Mouse (Mus musculus) right cerebral cortex, adult 18-20 months (tissue): ENCODE data around the gene Arid2.
A peak's percentile ranks its signal among the peaks of the same experiment; 100 is the strongest.

Experiments
- DNase-seq: peaks from one replicate; pipeline ENCODE4 v3.0.0; 2022; ENCODE audit warnings: mixed read lengths

Gene Arid2

DNA sequence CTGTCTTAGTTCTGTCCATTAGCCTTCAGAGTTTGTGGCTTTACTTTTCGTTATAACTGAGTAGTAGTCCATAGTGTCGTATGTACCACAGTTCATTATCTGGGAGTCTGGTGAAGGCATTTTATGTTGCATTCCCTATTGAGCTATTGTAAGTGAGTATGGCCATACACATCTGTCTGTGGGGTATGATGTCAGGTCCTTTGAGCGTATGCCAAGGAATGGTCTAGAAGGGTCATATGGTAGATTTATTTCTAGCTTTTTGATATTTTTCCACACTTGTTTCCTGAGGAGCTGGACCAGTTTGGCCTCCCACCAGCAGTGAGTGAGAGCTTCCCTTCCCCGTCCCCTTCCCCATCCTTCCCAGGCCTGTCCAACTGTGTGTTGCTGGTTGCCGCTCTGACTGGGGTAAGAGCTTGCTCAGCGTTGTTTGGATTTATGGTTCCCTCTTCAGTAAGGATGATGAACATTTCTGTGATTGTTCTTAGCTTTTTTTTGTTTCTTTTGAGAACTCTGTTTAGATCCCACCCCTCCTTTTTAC is 58.1 kb downstream of the Arid2 start:
- DNase-seq, result no peak

DNA sequence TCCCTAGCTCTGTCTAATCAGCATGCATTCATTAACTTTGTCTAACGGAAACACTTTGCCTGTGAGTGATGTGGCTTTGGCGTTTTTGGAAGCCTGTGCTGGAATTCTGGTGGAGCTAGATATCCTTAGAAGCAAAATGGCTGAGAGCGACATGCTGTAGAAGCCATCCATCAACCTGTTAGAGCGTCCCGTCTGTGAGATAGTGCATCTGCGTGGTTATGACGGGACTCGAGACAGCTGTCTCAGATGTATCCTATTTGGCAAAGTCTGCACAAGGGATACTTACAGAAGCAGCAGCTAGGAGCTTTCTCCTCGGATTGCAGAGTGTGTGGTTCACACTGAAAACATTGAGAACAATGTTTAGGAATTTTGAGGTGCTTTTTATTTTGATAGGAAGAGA is 64.1 kb downstream of the Arid2 start:
- DNase-seq, result no peak

DNA sequence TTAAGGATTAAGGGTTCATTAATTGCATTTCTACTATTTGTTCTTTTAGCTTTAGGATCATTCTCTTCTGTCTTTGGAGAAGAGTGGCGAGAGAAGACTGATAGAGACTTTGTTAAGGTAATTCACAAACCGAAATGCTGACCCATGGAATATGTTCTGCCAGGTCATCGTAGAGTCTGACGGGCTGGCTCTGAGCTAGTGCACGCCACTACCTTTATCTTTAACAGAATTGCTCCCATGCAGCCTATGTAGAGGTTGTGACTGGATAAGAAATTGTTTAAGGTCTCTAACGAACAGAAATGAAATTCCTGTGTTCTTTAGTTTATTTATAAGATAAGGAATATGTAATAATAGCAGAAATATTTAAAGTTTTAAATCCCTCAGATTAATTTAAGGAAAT is 71.6 kb downstream of the Arid2 start:
- no peak for DNase-seq

DNA sequence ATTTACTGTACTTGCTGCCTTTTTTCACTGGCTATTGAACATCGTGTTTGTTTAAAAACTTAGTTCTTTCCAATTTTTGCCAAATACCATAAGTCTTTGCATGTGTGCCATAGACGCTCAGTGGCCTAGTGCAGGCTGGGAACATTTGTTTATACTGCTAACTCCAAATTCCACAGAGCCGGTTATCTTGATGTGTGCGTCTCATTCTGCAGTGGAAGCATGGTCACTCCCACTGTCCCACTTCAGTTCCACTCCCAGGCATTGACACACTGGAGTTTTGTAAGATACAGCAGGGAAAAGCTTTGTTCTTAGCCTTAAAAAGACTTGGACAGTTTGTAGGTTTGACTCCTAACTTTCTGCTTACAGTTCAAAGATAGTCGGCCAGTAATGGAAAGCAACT is 73.3 kb downstream of the Arid2 start:
- no peak for DNase-seq

DNA sequence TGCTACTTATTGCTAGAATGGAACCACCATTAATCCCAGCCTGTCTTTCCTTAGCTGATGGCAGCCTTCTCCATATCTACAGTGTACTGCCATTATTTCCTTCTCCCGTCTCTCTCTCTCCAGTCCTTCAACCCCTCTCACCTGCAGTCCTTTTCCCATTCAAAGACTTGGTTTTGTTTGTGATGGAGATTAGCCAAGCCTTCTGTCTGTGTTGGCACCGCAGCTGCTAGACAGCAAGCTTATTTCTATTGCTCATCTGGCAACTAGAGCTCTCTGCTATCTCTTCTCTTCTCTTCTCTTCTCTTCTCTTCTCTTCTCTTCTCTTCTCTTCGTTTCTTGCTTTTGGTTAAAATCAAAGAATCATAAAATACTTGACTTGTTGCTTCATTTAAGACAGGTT is 78.0 kb downstream of the Arid2 start:
- no peak for DNase-seq

DNA sequence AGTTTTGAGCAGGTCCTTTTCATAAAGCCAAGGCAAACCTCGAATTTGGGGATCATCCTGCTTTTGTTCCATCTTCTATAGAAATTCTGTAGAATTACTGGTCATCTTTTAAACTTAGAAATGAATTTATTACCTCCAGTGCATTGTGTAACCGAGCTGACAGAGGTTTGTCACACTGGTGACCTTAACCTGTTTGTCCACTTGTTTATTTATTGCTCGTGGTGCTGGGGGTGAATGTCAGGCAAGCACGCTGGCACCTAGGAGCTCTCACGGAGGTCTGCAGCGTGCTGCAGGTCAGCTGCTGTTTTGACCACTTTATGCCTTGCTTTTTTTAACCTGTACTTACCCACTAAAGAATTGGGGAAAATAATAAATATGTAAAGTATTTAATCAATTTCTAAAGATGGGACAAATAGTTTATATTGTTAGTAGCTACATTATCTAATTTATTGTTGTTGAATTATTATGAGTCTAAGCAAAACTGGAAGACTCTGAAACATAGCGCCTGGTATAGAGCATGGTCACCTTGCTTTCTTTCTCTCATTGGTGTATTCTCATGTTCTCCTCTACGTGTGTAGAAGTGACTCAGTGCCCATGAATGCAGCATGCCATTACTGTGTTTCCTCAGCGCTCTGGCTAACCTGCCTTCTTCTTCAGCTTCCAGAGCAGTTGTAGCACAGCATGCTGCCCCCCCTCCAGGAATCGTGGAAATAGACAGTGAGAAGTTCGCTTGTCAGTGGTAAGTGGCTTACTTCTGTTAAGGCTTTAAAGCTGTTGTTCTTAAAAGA is 79.1 kb downstream of the Arid2 start:
- DNase-seq, result no peak

DNA sequence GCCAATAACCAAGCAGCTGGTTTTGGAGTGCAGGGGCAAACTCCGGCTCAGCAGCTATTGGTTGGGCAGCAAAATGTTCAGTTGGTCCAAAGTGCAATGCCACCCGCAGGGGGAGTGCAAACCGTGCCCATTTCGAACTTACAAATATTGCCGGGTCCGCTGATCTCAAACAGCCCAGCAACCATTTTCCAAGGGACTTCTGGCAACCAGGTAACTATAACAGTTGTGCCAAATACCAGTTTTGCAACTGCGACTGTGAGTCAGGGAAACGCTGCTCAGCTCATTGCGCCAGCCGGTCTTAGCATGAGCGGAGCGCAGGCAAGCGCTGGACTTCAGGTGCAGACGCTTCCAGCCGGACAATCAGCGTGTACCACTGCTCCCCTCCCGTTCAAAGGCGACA is 84.0 kb downstream of the Arid2 start:
- DNase-seq, result no peak

DNA sequence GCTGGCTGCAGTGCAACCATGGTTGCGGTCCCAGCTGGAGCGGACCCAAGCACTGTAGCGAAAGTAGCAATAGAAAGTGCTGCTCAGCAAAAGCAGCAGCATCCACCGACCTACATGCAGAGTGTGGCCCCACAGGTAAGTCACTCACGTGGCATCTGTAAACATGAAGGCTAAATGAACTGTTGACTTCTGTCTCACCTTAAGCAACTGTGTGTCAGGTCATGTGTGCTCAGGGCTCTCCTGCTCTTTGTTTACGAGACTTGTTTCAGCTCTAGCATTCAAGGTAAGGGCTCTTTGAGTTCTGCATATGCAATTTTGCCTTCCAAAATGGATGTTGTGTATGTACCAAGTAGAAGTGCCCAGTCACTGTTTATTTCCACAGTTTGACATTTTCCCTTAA is 85.3 kb downstream of the Arid2 start:
- DNase-seq, result no peak

DNA sequence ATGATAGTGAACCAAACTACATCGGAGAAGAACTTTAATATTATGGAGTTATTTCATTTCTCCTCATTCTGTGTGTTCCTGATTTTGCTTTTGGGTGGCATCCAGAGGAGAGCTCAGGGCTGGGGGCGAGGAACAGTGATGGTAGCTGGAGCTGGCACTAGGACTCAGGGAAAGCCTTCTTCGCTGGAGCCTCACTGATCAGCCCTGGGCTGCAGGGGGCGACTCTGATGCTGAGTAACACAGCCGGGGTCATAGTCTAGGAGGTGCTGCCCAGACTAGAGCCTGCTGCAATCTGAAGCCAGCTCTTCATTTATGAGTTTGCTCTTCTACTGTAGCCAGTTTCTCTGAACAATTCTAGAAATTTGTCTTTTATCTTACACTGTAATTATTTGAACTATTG is 85.8 kb downstream of the Arid2 start:
- no peak for DNase-seq

DNA sequence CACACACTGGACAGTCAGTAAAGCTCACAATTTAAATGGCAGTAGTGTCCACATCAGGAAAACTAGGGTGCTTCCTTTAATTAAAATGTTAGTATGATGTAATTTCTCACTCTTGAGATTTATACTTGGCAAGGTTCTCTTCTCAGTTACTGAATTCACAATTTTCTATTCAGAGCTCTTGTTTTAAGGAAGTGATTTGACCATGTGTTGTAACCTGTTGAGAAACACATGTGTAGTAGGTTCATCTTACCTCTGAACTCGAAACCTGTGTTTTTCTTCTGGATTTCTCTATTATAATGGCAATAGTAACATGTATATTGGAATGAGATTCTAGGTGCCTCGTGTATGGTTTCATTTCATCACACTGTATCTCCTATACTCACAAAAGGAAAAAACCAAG is 88.9 kb downstream of the Arid2 start:
- no peak for DNase-seq

DNA sequence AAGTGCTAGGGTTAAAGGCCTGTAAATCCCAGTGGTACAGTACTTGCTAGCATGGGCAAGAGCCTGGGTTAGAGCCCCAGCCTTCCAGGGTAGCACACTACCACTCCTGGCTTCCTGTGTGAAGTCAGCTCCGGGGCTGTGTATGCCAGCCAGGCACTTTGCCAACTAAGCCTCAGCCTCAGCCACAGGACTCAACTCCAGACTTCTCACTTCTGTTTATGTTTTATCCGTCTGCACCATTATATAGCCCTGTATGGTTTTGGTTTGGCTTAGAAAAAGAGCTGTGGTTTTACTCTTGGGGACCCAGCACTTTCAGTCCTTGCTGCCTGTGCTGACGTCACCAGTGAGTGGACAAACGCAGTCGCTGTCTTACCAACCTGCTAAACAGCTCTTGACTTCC is 89.9 kb downstream of the Arid2 start:
- no peak for DNase-seq

DNA sequence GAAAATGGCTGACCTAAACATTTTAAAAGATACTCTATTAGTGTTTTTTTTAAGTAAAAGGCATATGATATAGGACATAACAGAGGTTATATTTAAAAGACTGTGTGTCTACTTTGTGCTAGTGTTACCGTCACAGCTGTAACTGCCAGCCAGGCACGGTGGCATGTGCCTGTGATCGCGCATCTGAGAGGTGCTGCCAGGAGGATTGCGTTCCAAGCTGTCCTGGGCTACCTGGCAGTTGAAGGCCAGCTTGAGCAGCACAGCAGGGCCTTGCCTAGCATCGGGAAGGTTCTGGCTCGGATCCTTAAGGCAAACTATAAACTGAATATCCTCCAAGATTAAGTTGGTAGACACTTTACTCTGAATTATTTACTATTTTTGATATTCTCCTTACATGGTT is 90.4 kb downstream of the Arid2 start:
- DNase-seq, result no peak

DNA sequence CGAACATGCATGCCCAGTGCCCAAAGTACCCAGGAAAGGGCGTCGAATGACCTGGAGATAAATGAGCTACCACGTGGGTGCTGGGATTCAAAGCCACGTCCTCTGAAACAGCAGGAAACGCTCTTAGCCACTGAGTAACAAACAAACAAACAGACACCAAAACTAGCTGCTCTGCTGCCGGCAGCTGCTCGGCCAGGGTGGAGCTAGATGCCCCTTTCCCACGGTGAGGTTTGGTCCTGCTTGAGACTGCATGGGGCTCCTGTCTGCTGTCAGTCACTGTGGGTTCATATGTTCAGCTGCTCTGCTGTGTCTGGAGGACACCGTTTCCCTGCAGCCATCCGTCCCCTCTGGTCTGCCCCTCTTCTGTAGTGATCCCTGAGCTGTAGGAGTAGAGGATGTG is 94.9 kb downstream of the Arid2 start:
- DNase-seq, result no peak

DNA sequence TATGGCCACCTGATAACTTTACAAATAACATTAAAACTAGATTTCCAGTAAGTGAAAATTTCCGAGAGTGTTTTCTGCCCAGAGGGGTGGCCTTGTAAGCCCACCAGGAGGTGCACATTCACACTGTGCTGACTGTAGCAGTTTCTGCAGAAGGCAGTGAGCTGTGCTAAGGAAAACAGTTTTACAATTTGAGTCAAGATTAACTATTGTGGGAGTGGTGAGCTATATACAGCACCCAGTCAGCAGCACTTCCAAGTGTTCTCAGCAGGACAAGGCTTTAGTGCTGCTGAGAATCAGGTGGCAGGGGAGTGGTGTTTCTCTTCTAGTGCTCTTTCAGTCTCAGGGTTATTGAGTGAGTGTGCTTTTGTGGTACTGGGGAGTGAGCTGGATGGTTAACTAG is 101.2 kb downstream of the Arid2 start:
- no peak for DNase-seq

DNA sequence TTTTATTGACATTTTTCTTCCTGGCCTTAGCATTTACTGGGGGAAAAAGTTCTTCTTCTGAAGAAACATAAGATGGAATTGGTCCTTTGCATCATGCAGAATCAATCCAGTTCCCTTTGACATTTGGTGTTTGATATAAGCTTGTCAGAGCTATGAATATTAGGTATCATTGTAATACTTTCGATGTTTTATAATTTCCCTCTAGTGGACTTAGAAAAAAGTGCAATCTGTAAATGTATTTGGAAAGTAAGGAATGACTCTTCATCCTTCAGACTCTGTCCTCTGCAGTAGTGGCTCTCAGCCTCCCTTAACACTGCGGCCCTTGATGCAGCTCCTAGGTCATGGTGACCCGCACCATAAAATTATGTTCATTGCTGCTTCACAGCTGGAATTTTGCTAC is 105.6 kb downstream of the Arid2 start:
- DNase-seq, result no peak

DNA sequence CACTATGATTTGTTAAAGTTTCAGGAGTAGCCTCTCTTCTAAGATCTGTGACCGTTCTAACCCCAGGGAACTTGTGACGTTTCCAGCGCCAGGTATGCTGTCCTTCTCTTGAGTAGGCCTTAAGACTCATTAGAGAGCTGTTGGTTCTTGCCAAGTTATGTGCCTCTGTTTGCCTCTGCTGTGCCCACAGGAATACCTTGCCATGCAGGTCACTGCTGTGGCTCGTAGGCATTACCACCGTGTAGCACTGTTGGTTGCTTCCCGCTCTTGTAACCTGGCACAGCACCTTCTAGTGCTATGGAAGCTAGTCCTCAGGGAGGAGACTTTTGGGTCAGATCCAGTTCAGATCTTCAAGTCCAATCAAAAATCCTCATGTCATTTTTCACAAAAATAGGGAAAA is 107.8 kb downstream of the Arid2 start:
- DNase-seq, result no peak

DNA sequence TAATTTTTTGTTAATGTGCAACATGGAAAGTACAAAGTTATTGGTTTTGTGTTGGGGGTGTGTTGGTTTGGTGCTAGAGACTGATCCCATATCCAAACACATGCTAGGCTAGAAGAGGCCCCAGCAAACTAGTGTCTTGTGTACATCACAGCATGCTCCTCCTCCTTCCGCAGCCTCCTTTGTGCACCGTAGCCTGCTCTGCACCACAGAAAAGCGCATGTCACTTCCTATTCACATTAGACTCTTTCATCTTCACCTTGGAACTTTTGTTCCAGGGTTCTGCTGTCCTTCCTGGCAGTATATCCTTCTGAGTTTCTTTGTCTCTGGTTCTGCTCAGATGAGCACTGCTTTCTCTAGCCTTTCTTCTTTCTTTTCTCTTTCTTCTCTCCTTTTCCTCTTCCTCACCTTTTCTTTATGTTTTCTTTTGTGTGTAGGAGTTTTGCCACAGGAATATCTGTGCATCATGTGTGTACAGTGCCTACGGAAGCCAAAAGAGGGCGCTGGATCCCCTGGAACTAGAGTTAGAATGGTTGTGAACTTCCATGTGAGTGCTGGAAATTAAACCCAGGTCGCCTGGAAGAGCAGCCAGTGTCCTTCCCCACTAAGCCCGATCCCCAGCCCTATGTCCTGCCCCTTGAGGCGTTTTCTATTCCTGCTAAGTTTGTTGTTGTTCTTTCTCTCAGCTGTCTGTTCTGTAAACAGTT is 109.5 kb downstream of the Arid2 start:
- no peak for DNase-seq

DNA sequence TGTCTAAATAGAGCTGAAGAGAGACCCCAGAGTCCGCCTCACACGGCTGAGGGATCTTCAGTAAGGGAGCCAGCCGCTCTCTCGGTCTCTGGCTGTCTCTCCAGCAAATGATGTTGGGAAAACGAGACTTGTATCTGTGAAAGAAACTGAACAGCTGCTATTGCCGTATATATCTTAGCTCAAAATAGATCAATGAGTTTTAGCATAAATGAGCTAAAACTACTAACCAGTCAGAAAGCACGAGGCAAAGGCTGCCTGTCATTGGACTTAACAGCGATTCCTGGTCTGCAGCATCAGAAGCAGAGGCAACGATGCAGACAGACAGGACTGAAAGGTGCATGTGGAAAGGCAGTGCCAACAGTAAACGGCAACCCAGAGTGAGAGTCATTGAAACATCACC is 111.0 kb downstream of the Arid2 start:
- no peak for DNase-seq

DNA sequence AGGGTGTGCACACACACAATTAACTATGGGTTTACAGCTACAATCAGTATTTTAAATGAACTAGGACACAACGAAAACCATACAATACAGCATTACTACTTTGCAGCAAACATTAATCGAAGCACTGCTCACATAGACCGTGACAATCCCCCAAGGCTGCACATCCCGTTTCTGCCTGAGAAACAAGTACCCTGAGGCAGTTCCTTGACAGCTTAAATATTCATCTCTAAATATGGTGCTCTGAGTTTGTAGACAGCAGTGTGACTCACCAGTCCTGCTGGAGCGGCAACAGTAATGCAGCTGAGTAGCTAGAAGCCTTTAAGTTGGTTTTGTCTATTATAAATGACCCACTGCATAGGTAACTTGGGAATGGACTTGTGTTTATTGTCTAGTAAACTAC is 118.2 kb downstream of the Arid2 start:
- peak; percentile 32 for DNase-seq

DNA sequence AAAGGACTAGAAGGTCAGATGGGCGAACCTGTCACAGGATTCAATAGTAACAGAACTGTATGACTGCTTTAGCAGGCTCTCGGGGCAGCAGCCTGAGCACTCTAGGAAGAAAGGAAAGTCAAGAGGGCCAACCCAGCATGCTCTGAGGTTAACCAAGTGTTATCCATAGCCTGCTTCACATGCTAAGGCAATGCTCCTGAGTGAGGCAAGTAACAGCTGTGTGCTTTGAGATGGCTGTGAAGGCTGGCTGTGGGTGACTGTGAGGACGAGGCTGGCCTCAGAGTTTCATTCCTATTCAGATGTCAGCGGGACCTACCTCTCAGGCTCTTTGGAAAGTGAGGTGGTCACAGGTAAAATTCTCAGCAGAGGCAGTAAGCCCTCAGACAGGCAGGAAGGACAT is 118.9 kb downstream of the Arid2 start:
- DNase-seq, result no peak

DNA sequence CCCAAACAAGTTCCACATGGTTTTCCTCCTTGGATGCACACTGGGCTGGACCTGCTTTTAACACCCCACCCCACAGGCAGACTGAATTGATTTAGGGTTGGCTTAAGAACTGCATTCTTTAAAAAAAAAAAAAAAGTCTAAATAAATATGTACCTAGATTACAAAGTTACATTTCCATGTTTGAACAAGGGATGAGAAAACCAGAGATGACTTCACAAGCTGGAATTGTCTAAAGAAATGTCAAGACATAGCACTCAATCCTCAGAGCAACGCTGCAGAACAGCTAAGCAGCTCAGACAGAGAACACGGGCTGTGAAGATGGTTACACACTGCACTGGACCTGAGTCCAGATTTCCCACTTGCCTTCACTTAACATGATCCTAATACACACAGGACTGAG is 119.8 kb downstream of the Arid2 start:
- DNase-seq, result no peak

DNA sequence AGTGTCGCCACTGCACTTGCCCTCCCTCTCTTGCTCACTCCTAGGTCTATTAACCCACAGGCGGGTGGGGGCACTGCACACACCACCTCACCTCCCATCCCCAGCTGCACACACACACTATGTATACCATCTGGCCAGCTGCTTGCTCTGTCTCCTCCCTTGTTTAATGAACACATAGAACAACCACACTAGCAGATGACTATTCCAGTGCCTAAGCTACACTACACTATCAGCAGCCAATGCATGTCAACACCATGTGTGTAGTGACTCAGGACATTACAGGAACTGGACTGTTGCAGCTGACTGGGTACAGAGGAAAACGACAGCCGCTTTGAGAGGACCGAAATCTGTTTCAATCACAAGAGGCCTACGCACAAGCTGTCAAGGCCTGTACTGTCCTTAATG is 121.4 kb downstream of the Arid2 start:
- DNase-seq, result peak; percentile 51

DNA sequence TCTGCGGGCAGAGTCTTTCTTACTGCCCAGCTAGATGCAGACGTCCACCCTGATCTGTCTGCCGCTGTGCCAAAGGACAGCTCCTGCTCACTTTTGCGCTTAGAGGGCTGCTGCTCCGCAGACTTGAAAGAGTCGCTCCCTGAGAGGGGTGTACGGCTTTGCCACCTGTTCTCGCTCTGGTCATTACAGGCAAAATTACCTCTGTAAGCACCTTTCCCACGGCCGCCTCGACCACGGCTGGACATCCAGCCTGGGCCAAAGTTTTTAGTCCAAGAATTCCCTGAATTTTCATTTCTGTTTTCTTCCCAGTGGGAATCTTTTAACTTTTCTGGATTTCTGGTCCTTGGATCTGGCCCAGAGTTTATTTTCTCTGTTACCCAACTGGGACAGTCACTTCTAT is 130.8 kb downstream of the Arid2 start:
- no peak for DNase-seq

DNA sequence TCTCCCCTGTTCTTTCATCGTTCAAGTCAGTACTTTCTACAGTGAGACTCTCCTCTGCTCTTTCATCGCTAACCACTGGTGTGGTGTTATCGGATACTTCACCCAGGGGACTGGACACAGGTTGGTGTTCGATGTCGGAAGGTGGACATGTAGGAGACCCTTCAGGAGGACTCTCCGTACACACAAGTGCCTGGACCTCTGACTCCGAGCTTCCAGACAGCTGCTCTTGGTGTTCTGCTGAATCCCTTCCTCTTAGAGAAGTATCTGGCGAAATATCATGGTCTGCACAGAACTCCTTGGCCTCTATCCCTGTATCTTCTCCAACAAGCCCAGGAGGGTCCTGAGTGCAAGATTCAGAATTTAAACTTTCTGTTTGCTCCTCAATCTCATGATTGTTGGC is 132.6 kb downstream of the Arid2 start:
- DNase-seq, result no peak

DNA sequence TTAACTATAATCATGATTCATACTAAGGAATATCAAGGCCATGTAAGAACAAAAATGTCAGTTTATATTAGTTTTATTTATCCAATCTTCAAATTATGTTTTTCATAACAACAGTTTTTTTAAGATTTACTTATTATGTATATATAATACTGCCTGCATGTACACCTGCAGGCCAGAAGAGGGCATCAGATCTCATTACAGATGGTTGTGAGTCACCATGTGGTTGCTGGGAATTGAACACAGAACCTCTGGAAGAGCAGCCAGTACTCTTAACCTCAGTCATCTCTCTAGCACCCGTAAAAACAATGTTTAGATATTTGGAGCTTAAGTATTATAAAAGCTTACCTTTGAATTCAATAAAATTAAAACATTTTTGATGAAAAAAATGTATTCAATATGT is 146.9 kb downstream of the Arid2 start:
- DNase-seq, result no peak
